Mouse (Mus musculus) common myeloid progenitor, adult 5-6 weeks (primary cell): Measurements from ENCODE around the gene Kpna2. TPM values are rescaled to one million over a fixed set of nuclear protein-coding genes. Genes with fewer than 3 reads are reported as not detected.
"Not testable (repeated sequence)": the region's sequence is repeated elsewhere in the genome, so short reads cannot be mapped to it uniquely, and the experiment has no call there.

ENCODE experiments used
- ATAC-seq: replicated peaks from 2 replicates; pipeline ENCODE4 v1.8.0; 2016; ENCODE audit warnings: low read depth, mild to moderate bottlenecking, moderate TSS enrichment, inconsistent platforms; ENCODE audit not compliant: poor library complexity, severe bottlenecking
- total RNA-seq: library from RNA; stranded (forward); fragments of 200-1000, 187-1606 nt; gene quantifications from 2 replicates; pipeline ENCODE4 v1.2.3, GENCODE M21; 2017

Kpna2 gene
- total RNA-seq, 1 experiment from 2014 or later: 199 TPM

GRCm38 (mm10) chr11:107019722-107020121 is 20.4 kb upstream of the Kpna2 start:
- ATAC-seq: not testable (repeated sequence)

DNA sequence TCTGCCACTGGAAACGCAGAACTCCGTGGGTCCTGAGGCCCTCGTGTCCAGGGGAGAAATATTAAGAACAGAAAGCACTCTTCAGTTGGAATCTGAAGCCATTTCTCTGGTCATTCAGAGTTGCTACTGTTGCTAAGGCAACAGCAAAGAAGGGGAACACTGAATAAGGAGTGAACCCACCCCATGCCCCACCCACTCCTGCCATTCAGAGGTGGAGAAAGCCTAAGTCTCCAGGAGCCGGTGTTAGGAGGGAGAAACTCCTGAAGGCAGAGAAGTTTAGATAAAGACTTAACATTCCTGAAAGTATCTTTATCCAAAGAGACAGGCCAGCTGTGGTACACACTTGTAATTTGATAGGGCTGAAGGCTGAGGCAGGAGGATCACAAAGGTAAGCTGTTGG is 20.0 kb upstream of the Kpna2 start:
- no peak for ATAC-seq

GRCm38 (mm10) chr11:107018606-107019005 is 19.3 kb upstream of the Kpna2 start:
- ATAC-seq: no peak

DNA sequence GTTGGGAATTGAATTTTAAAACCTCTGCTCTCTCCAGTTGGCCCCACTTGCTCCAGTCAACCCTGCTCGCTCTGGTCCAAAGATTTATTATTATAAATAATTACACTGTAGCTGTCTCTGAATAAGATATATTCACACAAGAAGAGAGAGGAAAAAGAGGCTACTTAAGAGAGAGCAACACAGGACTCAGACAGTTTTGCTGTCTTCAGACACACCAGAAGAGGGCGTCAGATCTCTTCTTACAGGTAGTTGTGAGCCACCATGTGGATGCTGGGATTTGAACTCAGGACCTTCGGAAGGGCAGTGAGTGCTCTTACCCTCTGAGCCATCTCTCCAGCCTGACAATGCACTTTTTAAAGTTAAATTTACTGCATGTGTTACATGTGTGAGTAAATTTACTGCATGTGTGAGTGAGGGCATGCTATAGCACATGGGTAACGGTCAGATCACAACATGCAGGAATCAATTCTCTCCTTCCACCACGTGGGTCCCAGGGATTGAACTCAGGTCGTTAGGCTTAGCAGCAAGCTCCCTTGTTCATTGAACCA is 18.1 kb upstream of the Kpna2 start:
- no peak for ATAC-seq

- ATAC-seq: no peak
Measured at GRCm38 (mm10) chr11:107016893-107017292, 17.6 kb upstream of the Kpna2 start.

- ATAC-seq: not testable (repeated sequence)
Measured at GRCm38 (mm10) chr11:107015535-107016187, 16.3 kb upstream of the Kpna2 start.

- ATAC-seq: no peak
Measured at GRCm38 (mm10) chr11:107014597-107015309, 15.4 kb upstream of the Kpna2 start.

- ATAC-seq: no peak
Measured at GRCm38 (mm10) chr11:107014020-107014585, 14.8 kb upstream of the Kpna2 start.

- ATAC-seq: peak; percentile 93
Measured at GRCm38 (mm10) chr11:107012324-107013017, 13.1 kb upstream of the Kpna2 start.

DNA sequence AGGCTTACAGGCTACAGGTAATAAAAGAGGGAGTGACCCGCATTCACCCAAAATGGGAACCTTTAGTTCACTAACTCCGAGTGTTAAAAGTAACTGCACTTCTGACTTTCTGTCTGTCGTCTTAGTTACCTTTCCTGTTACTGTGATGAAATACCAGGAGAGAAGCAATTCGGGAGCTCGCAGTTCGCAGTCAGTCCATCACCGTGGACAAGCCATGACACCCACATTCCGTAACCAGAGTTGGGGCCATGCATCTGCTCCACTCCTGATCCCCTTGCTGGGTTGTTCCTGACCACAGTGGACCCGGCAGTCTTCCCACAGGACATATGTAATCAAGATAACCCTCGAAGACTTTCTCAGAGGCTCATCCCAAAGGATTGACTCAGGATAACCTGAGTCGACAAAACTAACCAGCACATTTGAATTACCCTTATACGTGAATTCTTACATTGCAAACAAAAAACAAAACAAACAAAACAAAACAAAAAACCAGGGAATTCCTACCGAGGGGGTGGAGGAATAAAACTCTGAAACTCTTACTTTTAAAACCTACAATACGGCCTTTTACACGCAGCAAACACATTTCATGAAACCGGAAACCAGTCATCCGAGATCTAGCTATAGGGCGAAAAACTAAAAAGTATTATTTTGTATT is 12.5 kb upstream of the Kpna2 start:
- ATAC-seq: no peak

GRCm38 (mm10) chr11:107011171-107011570 is 11.8 kb upstream of the Kpna2 start:
- ATAC-seq: no peak

DNA sequence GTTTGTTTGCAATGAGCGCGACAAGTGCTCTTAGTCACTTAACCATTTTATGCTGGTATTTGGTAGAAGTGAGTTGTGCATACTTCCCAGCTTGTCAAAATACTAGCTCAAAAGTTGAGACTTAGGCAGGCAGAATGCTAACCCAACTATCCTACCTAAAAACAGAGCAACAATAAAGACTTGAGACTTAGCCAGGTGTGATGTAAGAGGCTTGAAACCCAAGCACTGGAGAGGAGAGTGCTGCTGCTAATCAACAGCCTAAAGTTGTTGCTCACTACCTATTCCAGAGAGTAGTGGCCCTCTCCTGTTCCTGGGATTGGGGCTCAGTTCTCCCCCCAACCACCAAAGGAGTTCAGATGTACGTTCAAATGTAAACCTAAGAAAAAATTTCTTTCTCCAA is 11.1 kb upstream of the Kpna2 start:
- ATAC-seq: no peak

DNA sequence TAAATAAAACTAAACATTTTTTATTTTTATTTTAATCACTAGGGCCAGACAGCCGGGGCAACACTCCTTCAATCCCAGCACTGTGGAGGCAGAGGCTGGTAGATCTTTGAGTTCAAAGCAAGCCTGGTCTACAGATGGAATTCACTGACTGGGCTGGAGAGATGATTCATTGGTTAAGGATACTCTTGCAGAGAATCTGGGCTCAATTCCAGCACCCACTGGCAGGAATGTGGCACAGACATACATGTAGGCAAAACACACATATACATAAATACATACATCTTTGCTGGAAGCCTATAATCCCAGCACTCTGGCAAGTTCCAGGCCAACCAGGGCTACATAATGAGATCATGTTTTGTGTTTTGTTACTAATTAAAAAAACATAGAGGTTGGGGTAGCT is 6.2 kb upstream of the Kpna2 start:
- ATAC-seq: no peak

DNA sequence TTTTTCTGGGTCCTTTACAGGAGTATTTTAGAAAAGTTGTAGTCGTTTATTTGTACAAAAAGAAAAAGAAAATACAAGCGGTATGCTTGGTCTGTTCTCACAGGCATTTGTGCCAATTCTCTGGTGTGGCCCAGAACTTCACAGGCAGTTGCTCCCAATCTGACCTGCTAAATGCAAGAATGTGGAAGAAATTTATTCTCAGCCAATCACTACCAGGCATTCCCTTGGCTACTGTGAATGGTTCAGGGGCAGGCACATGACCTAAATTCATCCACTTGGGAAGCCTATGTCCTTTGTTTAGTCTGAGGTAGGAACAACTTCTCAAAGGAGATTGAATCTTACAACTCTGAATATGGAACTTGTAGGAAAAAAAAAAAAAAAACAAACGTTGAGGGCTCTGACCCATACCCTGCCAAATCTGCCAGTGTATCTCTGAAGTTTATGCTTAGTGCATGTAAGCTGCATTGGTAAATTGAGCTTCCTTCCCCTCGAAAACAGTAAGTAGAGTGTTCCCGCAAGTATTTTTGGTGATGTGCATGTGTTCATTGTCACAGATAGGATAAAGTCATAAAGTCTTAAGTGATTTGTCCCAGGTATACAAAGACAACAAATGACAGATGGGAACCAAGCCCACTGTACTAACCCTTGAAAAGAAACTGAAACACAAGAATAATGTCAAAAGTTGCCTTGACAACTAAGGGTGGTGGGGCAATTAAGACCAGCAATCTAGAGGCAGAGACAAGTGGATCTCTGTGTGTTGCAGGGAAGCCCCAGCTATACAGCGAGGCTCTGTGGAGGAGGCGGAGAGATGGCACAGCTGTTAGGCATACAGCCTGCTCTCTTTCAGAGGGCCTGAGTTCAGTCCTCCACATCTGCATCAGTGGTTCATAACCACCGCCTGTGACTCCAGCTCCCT is 2.7 kb upstream of the Kpna2 start:
- ATAC-seq: no peak

DNA sequence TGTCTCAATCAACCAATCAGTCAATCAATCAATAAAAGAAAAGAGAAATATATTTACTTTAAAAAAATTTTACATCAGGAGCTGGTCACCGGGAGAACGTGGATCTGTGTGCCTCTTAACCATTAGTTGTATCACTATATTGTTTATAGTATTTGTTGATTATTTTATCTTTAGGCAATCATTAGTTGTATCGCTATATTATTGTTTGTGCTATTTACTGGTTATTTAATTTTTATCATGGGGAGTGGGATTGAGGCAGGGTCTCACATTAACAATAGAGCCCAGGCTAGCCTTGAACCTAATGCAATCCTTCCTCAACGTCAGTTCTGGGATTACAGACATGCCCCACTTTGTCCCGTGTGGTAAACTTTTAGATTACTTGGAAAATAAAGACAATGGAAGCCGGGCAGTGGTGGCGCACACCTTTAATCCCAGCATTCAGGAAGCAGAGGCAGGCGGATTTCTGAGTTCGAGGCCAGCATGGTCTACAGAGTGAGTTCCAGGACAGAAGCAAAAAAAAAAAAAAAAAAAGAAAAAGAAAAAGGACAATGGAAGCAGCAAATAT is 690 bp upstream of the Kpna2 start:
- no peak for ATAC-seq

DNA sequence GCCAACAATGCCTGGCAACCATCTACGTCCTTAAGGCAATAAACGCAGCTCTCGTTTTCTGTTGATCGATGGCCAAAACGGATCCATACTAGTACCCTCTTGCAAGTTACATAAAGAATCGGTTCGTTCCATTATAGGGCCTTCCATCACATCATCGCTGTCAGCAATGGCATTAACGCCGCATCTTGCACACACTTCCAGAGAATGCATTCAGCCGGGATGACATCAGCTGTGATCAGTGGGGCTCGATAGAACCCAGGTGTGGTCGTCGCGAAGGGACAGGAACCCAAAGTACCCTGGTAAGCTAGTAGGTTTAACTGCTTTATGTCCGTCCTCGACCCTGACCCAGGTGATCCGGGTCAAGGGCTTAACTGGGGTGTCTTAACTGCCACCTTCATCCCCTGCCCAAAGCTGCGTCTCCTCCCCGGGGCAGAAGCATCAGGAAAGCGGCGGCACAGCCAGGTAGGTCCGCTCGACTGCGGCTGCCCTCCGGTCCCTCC is 640 bp downstream of the Kpna2 start:
- ATAC-seq: no peak

DNA sequence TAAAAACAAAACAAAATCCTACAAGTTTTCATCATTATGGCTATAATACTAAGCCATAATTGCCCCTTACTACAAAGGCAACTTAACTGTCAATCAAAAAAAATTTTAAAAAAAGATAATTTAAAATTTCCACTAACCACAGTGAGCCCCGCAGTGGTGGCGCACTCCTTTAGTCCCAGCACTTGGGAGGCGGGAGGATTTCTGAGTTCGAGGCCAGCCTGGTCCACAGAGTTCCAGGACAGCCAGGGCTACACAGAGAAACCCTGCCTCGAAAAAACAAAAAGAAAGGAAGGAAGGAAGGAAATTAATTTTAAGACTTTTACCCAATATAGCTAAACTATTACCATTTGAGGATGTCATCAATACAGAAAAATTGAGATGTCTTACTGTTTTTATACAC is 1.4 kb downstream of the Kpna2 start:
- ATAC-seq: no peak

- ATAC-seq: not testable (repeated sequence)
Measured at GRCm38 (mm10) chr11:106996492-106996891, 2.8 kb downstream of the Kpna2 start.
